Mouse (Mus musculus) 416B (cell line): ENCODE measurements around the gene Ptprq.

Experiments
- DNase-seq: peaks from one replicate; pipeline ENCODE4 v3.0.0; 2011; ENCODE audit warnings: low read depth

The Ptprq gene

GRCm38 (mm10) chr10:107628104-107628503 lies 91.7 kb downstream of the Ptprq start:
- no peak for DNase-seq

- DNase-seq, result no peak
These were observed 93.2 kb downstream of the Ptprq start for GRCm38 (mm10) chr10:107626648-107627047.

- peak; percentile 75 for DNase-seq
These were observed 95.6 kb downstream of the Ptprq start for GRCm38 (mm10) chr10:107624211-107624610.

- DNase-seq, result no peak
These were observed 104.4 kb downstream of the Ptprq start for GRCm38 (mm10) chr10:107615460-107615859.

- no peak for DNase-seq
These were observed 118.5 kb downstream of the Ptprq start for GRCm38 (mm10) chr10:107601371-107601770.

GRCm38 (mm10) chr10:107583360-107583759 lies 136.5 kb downstream of the Ptprq start:
- DNase-seq, result no peak

GRCm38 (mm10) chr10:107569044-107569443 lies 150.8 kb downstream of the Ptprq start:
- no peak for DNase-seq

- no peak for DNase-seq
These were observed 151.6 kb downstream of the Ptprq start for GRCm38 (mm10) chr10:107568261-107568660.

GRCm38 (mm10) chr10:107562875-107563274 lies 157.0 kb downstream of the Ptprq start:
- DNase-seq, result no peak

- no peak for DNase-seq
These were observed 159.0 kb downstream of the Ptprq start for GRCm38 (mm10) chr10:107560881-107561280.

- DNase-seq, result no peak
These were observed 176.8 kb downstream of the Ptprq start for GRCm38 (mm10) chr10:107543026-107543425.

- no peak for DNase-seq
These were observed 191.1 kb downstream of the Ptprq start for GRCm38 (mm10) chr10:107528758-107529157.

GRCm38 (mm10) chr10:107519216-107519615 lies 200.6 kb downstream of the Ptprq start:
- no peak for DNase-seq

- DNase-seq, result no peak
These were observed 203.2 kb downstream of the Ptprq start for GRCm38 (mm10) chr10:107516641-107517040.

GRCm38 (mm10) chr10:107514735-107515134 lies 205.1 kb downstream of the Ptprq start:
- no peak for DNase-seq

- no peak for DNase-seq
These were observed 213.5 kb downstream of the Ptprq start for GRCm38 (mm10) chr10:107506397-107506796.

- DNase-seq, result no peak
These were observed 216.4 kb downstream of the Ptprq start for GRCm38 (mm10) chr10:107503430-107503829.

- DNase-seq, result no peak
These were observed 217.7 kb downstream of the Ptprq start for GRCm38 (mm10) chr10:107502193-107502592.

- no peak for DNase-seq
These were observed 220.2 kb downstream of the Ptprq start for GRCm38 (mm10) chr10:107499656-107500055.

GRCm38 (mm10) chr10:107496402-107496801 lies 223.4 kb downstream of the Ptprq start:
- no peak for DNase-seq

- DNase-seq, result no peak
These were observed 225.3 kb downstream of the Ptprq start, which contains the start of gene Myf6 for GRCm38 (mm10) chr10:107494568-107494967. Myf6 (minus strand) TSS chr10:107494737.

- DNase-seq, result no peak
These were observed 226.0 kb downstream of the Ptprq start for GRCm38 (mm10) chr10:107493580-107494474.

GRCm38 (mm10) chr10:107492867-107493579 lies 226.8 kb downstream of the Ptprq start:
- DNase-seq, result no peak
